Mouse (Mus musculus): Measurements from ENCODE around the gene Hipk3.
A peak's percentile ranks its signal among the peaks of the same experiment; 100 is the strongest.

Gene Hipk3

DNA sequence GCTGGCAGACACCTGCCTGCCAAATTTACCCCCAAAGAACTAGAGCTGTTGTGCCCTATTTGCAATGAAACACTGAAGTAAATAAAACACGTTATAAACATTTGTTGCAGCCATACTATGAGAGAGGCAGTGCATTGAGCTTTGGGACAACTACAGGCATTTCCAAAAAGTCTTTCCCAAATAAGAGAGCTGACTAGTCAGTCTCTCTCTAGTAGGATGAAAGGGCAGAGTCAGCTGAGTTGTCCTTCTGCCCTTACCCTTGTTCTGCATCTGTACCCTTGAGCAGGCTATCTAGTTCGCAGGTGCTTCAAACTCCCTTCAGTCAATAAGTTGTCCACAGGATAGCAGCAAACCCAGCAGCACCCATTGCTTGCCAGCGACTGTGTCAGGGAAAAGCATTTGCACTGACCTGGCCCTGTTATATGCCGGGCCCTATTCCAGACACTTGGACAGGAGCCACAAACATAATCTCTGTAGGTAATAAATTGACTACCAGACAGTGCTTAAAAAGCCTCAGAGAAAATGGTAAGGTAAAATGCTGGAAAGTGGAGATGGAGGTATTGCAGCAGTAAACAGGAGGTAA, 83.2 kb downstream of the Hipk3 start, which contains the start of gene D430041D05Rik:
Gene D430041D05Rik, minus strand, starts transcription at position 51 of the 583 bp plus-strand sequence.
- DNase-seq, result peak; percentile 29

DNA sequence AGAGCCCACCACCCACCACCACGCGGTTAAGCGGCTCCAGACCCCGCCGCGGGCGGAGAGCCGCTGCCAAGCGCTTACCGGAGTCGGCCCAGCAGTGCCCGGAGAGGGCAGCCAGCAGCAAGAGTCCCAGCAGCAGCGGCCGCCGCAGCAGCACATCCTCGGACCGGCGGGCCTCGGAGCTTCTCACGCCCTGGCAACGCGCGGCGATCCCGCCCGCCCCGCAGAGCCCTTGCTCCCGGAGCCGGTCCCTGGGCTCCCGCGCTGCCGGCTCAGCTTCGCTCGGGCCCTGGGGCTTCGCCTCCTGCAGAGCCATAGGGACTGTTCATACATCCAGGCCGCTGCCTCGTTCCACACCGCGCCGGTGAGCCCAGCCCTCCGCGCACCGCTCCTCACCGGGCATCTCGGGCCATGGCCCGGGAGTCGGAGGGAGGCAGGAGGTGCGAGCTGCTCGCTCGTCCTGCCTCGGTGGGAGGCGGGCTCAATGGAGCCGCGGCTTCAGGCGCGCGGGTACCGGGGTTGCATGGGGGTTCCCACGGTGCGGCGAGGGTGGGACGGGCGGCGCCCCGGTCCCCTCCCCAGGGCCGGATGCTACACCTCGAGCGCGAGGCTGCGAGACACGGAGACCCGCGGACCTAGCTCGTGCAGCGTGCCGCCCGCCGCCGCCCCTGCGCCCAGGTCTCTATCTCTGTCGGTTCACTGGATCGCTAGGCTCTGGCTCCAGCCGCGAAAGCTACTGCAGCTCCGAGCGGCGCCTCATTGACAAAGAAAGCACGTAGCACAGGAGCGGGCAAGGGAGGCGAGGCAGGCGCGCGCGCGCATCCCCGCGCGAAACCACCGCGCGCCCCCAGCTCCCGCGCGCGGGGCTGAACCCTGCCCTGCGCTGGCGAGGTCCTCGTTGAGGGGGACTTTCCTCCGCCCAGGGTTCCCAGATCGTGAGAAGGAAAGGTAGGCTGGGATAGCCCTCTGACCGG, 84.1 kb downstream of the Hipk3 start:
- peak; percentile 83 for DNase-seq

DNA sequence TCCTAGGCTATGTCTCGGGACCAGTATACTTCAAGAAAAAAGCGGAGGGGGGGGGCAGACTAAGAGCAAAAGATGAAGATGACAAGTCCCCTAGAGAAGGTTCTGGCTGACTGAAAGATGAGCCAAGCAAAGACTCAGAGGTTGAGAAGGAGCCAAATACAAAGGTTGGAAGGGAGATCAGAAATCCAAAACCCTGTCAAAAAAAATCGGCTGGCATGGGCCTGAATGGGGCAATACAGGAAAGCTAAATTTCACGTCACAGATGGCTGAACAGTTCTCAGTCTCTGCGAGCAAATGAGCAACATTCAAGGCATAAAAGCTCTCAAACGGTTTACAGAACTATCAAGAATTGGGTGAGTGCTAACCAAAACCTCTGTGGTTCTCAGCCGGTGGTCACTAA, 85.9 kb downstream of the Hipk3 start:
- peak; percentile 78 for DNase-seq

DNA sequence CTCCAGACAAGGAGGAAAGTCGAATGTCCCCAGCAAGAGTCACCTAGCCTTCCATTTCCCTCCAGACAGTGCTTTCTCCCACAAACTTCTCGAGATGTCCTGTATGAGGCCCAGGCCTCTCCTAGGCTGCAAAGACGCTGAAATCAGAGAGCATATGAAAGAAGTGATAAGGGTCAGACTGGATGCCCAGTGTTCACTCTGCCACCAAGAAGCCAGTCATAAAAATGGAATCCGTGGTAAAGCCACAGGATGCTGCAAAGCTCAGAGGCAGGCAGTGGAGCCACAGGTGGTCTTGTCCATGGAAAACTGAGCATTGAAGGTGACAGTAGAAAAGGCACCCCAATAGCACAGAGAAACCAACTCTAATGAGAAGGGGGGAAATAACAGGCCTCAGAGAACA, 86.3 kb downstream of the Hipk3 start:
- DNase-seq, result peak; percentile 55

DNA sequence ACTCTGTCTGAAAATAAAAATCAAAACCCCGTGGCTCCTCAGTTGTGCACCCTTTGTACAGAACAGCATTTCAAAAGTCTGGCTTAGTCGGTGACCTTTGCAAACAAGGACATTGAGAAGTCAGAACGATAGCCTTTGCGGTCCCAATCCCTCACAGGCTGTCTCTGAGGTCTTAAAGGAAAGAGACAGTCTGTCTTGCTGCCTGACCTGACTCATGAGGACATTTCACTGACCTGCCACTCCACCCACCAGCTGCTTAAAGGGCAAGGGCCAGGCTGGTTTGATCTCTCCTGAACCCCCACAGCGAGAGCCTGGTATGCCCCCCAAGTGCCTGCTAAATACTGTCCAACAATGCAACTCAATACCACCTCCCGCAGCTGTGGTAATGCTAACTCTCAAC, 90.2 kb downstream of the Hipk3 start:
- DNase-seq, result peak; percentile 72

DNA sequence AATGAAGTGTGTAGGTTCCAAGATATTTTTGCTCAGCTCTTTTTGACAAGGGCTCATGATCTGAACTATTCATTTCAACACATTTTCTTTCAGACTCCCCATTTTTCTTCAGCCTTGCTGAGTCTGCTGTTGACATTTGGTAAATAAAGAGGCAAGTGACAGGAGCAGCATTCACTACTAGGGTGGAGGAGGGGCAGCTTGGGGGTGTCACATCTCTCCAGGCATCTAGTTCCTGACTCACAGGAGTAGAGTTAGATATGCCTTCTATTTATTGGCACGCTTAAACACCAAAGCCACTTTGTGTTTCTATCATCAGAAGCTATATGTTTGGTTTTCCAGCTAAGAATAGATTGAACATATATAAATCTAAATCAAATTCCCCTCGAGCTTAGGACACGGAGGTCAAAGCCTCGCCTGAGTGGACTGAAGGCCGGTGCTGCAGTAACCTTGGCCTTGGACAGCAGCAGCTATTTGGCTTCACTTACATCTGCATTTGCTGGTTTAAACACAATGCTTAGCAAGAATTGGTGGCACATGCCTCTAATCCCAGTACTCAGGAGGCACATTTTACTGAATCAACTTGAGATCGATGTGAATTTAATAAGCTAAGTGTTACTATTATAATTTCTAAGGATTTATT, 95.5 kb downstream of the Hipk3 start:
- DNase-seq, result no peak

DNA sequence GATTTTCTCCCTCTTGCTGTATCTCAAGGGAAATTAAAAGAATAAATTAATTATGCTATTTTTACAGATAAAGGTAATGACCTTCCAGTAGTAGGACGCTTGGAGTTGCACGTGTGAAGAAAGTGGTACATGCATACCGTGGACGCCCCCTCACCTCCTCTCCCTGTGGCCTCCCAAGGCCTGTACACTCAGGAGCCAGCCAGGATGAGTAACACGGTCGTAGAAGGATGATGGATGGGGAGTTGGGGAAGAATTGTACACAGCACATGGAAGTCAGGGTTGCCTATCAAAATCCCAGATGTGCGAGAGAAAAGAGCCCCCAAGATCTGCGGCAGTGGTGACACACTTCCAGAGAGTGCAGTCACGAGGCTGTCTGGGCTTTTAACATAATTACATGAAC, 98.3 kb downstream of the Hipk3 start:
- no peak for DNase-seq

DNA sequence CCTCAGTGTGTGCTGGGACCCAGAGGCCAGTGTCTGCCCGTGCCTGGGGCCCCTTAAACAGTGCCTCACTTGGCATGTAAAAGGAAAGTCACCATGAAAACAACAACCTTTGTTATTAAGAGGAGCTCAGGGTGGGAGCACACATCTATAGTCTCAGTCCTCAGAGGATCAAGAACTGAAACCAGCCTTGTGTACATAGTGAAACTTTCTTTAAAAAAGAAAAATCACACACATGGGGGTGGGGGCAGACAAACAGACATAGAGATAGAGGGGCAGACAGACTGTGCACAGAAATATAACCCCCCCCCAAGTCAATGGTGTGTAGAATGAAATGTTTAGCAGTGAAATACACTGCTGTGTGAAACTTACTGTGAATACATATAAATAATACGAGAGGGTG, 99.5 kb downstream of the Hipk3 start:
- DNase-seq, result no peak

DNA sequence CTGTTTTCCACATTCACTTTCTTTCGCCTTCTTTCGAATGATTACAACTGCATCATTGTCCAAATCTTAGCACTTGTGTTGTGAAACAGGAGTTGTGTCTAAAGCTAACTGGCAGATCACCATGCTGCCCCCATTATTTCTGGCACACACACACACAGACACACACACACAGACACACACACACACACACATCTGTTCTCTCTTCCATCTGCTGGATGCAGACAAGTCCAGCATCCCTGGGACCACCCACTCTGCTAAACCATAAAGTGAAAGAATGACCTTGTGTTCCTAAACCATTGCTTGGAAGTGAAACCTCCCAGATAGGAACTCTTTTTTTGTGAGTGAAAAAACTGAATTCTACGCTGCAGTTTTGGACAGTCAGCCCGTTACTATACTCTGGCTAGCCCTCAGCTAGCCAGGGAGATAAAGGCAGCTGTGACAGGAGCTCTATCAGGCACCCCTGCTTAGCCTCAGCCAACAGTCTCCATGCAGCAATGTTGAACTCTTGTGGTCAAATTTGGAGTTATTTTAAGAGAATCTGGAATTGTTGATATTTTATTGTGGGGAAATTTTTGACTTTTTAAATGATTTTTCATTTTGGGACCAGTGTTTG, 101.4 kb downstream of the Hipk3 start:
- DNase-seq, result no peak

DNA sequence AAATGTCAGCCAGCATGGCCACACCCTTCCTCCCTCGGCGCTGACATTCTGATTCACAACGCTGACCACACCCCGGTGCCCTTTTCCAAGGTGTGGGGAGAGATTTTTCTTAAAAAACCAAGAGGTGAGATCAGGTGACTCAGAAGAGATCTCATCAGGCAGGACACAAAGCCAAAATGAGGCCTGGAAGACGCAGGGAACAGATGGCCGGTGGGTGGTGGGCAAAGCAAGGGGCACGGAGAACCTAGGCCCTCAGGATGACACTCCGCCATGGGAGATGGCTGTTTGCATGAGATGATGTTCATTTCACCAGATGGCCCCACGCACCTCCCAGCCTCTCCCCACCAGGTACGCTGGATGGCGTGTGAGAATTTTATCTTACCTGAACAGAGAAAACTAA, 105.0 kb downstream of the Hipk3 start:
- no peak for DNase-seq

DNA sequence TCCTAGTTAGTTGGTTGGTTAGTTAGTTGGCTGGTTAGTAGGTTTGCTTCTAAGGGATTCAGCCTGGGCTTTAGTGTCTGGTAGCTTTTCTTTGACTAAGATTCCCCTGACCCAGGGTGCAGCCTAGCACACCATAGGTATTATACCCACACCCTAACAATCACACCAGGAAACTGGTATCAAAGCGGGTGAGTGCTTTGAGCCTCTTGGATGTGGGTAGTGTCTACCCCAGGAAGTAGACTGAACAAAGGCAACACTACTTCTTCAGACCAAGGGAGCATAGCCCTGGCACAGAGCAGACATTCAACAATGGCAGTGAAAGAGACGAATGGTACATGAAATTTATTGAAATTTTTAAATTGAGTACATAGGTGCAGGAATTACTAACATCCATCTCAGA, 108.3 kb downstream of the Hipk3 start:
- DNase-seq, result peak; percentile 37

DNA sequence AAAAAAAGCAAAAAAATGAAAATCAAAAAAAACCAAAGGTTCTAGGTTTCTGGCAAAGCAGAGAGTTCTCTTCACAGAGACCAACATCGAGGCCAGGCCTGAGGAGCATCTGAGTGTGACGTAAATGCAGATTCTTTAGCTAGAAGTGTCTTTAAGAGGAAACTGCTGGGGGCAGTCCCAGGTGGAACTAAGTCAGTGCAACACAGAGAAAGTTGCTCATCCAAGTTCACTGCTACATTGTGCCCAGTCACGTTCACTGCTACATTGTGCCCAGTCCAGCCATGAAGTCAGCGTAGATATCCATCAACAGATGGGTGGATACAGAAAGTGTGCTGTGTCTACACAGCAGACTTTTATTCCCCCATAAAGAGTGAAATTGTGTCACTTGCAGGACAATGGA, 110.7 kb downstream of the Hipk3 start:
- DNase-seq, result peak; percentile 11

DNA sequence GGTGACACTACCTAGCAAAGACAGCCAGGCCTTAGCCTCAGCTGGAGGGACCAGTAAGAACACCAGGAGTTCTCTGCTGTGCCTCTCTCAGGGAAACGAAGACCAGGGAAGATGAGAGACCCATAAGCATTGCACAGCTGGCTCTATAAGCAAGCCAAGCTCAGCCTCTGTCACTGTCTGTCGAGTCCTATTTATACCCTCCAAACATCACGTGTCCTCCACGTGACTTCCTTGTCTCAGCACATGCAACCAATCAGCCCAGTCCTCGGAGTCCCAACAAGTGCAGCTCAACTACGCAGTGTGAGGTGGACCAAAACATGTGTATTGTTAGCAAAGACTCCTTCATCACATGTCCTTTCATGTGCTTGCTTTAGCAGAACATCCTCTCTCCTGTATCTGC, 111.4 kb downstream of the Hipk3 start:
- peak; percentile 42 for DNase-seq

DNA sequence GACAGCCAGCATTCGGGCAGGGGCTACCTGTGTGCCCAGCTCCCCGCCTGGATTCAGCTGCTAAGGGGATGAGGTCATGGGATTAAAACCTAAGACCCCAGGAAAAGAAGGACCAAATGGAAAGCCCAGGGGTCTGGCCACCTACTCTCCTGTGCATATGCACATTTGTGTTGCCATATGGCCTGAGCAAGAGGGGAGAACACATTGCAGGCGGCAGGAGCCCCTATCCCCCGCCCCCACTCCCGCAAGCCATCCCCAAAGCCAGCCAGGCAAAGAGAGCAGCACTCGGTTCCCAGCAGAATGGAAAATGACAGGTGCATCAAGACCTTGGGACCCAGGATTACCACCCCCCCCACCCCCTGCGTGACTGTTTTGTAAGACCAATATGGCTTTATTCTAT, 114.9 kb downstream of the Hipk3 start:
- peak; percentile 75 for DNase-seq

DNA sequence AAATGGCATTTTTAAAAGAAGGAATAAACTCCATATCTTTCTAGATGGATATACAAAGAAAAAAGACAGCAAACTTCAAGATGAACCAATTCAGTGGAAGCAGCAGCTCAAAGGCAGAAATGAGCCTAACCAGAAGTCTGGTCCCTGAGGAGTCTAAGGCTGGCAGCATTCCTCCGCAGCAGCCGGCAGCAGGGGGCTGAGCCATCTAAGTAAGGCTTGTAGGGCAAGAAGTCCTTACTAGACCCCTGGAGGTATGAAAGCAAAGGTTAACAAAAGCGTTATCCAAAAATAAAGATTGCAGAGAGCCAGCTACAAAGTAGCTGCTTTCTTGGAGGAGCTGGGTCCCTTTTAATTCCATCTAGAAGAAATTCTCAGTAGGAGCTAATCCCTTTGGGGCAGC, 115.5 kb downstream of the Hipk3 start:
- no peak for DNase-seq

DNA sequence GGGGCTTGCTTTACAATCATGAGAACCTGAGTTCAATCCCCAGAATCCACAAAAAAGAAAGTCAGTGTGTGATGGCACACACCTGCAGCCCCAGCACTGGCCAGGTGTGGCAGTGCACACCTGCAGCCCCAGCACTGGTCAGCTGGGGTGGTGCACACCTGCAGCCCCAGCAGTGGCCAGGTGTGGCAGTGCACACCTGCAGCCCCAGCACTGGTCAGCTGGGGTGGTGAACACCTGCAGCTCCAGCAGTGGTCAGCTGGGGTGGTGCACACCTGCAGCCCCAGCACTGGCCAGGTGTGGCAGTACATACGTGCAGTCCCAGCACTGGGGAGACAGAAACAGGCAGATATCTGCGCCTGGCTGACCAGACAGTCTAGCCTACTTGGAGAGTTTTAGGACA, 116.3 kb downstream of the Hipk3 start:
- DNase-seq, result no peak
